Mouse (Mus musculus): ENCODE results near the gene Daglb. TPM values are rescaled to one million over a fixed set of nuclear protein-coding genes. Genes with fewer than 3 reads are reported as not detected.

Daglb gene
- polyA plus RNA-seq, 1 experiment from 2014 or later = 21.7 TPM

GRCm38 (mm10) chr5:143505056-143505455 is 40.7 kb downstream of the Daglb start:
- H3K4me3 ChIP-seq (ENCODE audit: low read depth, low read length) = no peak overlapping the region
- H3K9ac ChIP-seq (replicated peaks; ENCODE audit: low read depth, low read length) = no peak overlapping the region
- H3K9me3 ChIP-seq (ENCODE audit: control insufficient read depth, low read length) = no peaks in the 10 kb centered on the region
- no peak overlapping the region for H3K27ac ChIP-seq (ENCODE audit: low read depth, low read length)
- 89% methylated on average over 8 of the region's 8 CpGs for WGBS
- ATAC-seq (ENCODE audit: low read depth) = no peak
- H3K4me1 ChIP-seq (ENCODE audit: control insufficient read depth, insufficient read depth, low read length) = no peaks in the 10 kb centered on the region
- H3K4me2 ChIP-seq (ENCODE audit: low read depth, low read length) = no peak overlapping the region
- no peaks in the 10 kb centered on the region for H3K27me3 ChIP-seq (ENCODE audit: control insufficient read depth, insufficient read depth, low read length)
- peaks cover 29% of the 10 kb centered on the region for H3K36me3 ChIP-seq (ENCODE audit: control insufficient read depth, insufficient read depth, low read length)

- WGBS = 92% methylated on average over 7 of the region's 7 CpGs
- Histone ChIP-seq H3K4me1 (ENCODE audit: control insufficient read depth, insufficient read depth, low read length) (no peaks in the 10 kb centered on the region), H3K9ac (replicated peaks; ENCODE audit: low read depth, low read length) (no peak overlapping the region), H3K36me3 (ENCODE audit: control insufficient read depth, insufficient read depth, low read length) (peaks cover 29% of the 10 kb centered on the region), H3K4me3 (ENCODE audit: low read depth, low read length) (no peak overlapping the region), H3K27ac (ENCODE audit: low read depth, low read length) (no peak overlapping the region), H3K4me2 (ENCODE audit: low read depth, low read length) (no peak overlapping the region), H3K9me3 (ENCODE audit: control insufficient read depth, low read length) (no peaks in the 10 kb centered on the region), H3K27me3 (ENCODE audit: control insufficient read depth, insufficient read depth, low read length) (no peaks in the 10 kb centered on the region)
- ATAC-seq (ENCODE audit: low read depth) = no peak
Measured at GRCm38 (mm10) chr5:143505545-143505944, 41.2 kb downstream of the Daglb start.

GRCm38 (mm10) chr5:143509294-143509693 is 44.9 kb downstream of the Daglb start:
- no peak for ATAC-seq (ENCODE audit: low read depth)
- H3K27ac ChIP-seq (ENCODE audit: low read depth, low read length) = no peak overlapping the region
- H3K4me1 ChIP-seq (ENCODE audit: control insufficient read depth, insufficient read depth, low read length) = no peaks in the 10 kb centered on the region
- WGBS = 85% methylated on average over 9 of the region's 9 CpGs
- H3K36me3 ChIP-seq (ENCODE audit: control insufficient read depth, insufficient read depth, low read length) = peaks cover 18% of the 10 kb centered on the region
- H3K4me3 ChIP-seq (ENCODE audit: low read depth, low read length) = no peak overlapping the region
- no peaks in the 10 kb centered on the region for H3K27me3 ChIP-seq (ENCODE audit: control insufficient read depth, insufficient read depth, low read length)
- H3K4me2 ChIP-seq (ENCODE audit: low read depth, low read length) = no peak overlapping the region
- H3K9me3 ChIP-seq (ENCODE audit: control insufficient read depth, low read length) = no peaks in the 10 kb centered on the region
- H3K9ac ChIP-seq (replicated peaks; ENCODE audit: low read depth, low read length) = no peak overlapping the region

- WGBS = 89% methylated on average over 11 of the region's 11 CpGs
- Histone ChIP-seq H3K4me3 (ENCODE audit: low read depth, low read length) (no peak overlapping the region), H3K4me2 (ENCODE audit: low read depth, low read length) (no peak overlapping the region), H3K27ac (ENCODE audit: low read depth, low read length) (no peak overlapping the region), H3K36me3 (ENCODE audit: control insufficient read depth, insufficient read depth, low read length) (peaks cover 16% of the 10 kb centered on the region), H3K27me3 (ENCODE audit: control insufficient read depth, insufficient read depth, low read length) (no peaks in the 10 kb centered on the region), H3K9ac (replicated peaks; ENCODE audit: low read depth, low read length) (no peak overlapping the region), H3K9me3 (ENCODE audit: control insufficient read depth, low read length) (no peaks in the 10 kb centered on the region), H3K4me1 (ENCODE audit: control insufficient read depth, insufficient read depth, low read length) (no peaks in the 10 kb centered on the region)
- no peak for ATAC-seq (ENCODE audit: low read depth)
Measured at GRCm38 (mm10) chr5:143509737-143510136, 45.4 kb downstream of the Daglb start.

GRCm38 (mm10) chr5:143511577-143511976 is 47.2 kb downstream of the Daglb start:
- H3K27ac ChIP-seq (ENCODE audit: low read depth, low read length) = no peak overlapping the region

GRCm38 (mm10) chr5:143512305-143512704 is 47.9 kb downstream of the Daglb start:
- Histone ChIP-seq H3K9me3 (ENCODE audit: control insufficient read depth, low read length) (no peaks in the 10 kb centered on the region), H3K4me2 (ENCODE audit: low read depth, low read length) (no peak overlapping the region), H3K27me3 (ENCODE audit: control insufficient read depth, insufficient read depth, low read length) (no peaks in the 10 kb centered on the region), H3K9ac (replicated peaks; ENCODE audit: low read depth, low read length) (no peak overlapping the region), H3K36me3 (ENCODE audit: control insufficient read depth, insufficient read depth, low read length) (peaks cover 22% of the 10 kb centered on the region), H3K4me3 (ENCODE audit: low read depth, low read length) (no peak overlapping the region), H3K4me1 (ENCODE audit: control insufficient read depth, insufficient read depth, low read length) (no peaks in the 10 kb centered on the region), H3K27ac (ENCODE audit: low read depth, low read length) (no peak overlapping the region)
- ATAC-seq (ENCODE audit: low read depth) = no peak
- WGBS = 95% methylated on average over 4 of the region's 4 CpGs

More at GRCm38 (mm10) chr5:143511577-143511976, 47.2 kb downstream of the Daglb start:
- Histone ChIP-seq H3K27me3 (ENCODE audit: control insufficient read depth, insufficient read depth, low read length) (no peaks in the 10 kb centered on the region), H3K4me3 (ENCODE audit: low read depth, low read length) (no peak overlapping the region), H3K9ac (replicated peaks; ENCODE audit: low read depth, low read length) (no peak overlapping the region), H3K9me3 (ENCODE audit: control insufficient read depth, low read length) (no peaks in the 10 kb centered on the region), H3K4me1 (ENCODE audit: control insufficient read depth, insufficient read depth, low read length) (no peaks in the 10 kb centered on the region), H3K36me3 (ENCODE audit: control insufficient read depth, insufficient read depth, low read length) (peaks cover 21% of the 10 kb centered on the region), H3K4me2 (ENCODE audit: low read depth, low read length) (no peak overlapping the region)
- ATAC-seq (ENCODE audit: low read depth) = no peak
- WGBS = 87% methylated on average over 4 of the region's 4 CpGs

GRCm38 (mm10) chr5:143514878-143515277 is 50.5 kb downstream of the Daglb start:
- no peak overlapping the region for H3K9ac ChIP-seq (replicated peaks; ENCODE audit: low read depth, low read length)
- no peaks in the 10 kb centered on the region for H3K9me3 ChIP-seq (ENCODE audit: control insufficient read depth, low read length)
- no peak overlapping the region for H3K4me2 ChIP-seq (ENCODE audit: low read depth, low read length)
- no peak for ATAC-seq (ENCODE audit: low read depth)
- H3K36me3 ChIP-seq (ENCODE audit: control insufficient read depth, insufficient read depth, low read length) = peaks cover 22% of the 10 kb centered on the region
- no peak overlapping the region for H3K4me3 ChIP-seq (ENCODE audit: low read depth, low read length)
- WGBS = 93% methylated on average over 5 of the region's 5 CpGs
- no peaks in the 10 kb centered on the region for H3K27me3 ChIP-seq (ENCODE audit: control insufficient read depth, insufficient read depth, low read length)
- no peak overlapping the region for H3K27ac ChIP-seq (ENCODE audit: low read depth, low read length)
- no peaks in the 10 kb centered on the region for H3K4me1 ChIP-seq (ENCODE audit: control insufficient read depth, insufficient read depth, low read length)

- no peak overlapping the region for H3K4me3 ChIP-seq (ENCODE audit: low read depth, low read length)
- whole genome bisulfite sequencing = 90% methylated on average over 11 of the region's 11 CpGs
- no peak overlapping the region for H3K27ac ChIP-seq (ENCODE audit: low read depth, low read length)
- 0 out of 2 replicates have a peak, but pooled peaks cover 3% of the 10 kb centered on the region for H3K4me1 ChIP-seq (ENCODE audit: control insufficient read depth, insufficient read depth, low read length)
- no peaks in the 10 kb centered on the region for H3K9me3 ChIP-seq (ENCODE audit: control insufficient read depth, low read length)
- H3K36me3 ChIP-seq (ENCODE audit: control insufficient read depth, insufficient read depth, low read length) = peaks cover 18% of the 10 kb centered on the region
- no peak for ATAC-seq (ENCODE audit: low read depth)
- no peak overlapping the region for H3K4me2 ChIP-seq (ENCODE audit: low read depth, low read length)
- H3K9ac ChIP-seq (replicated peaks; ENCODE audit: low read depth, low read length) = no peak overlapping the region
- H3K27me3 ChIP-seq (ENCODE audit: control insufficient read depth, insufficient read depth, low read length) = no peaks in the 10 kb centered on the region
Measured at GRCm38 (mm10) chr5:143517005-143517404, 52.6 kb downstream of the Daglb start.

- H3K9me3 ChIP-seq (ENCODE audit: control insufficient read depth, low read length) = no peaks in the 10 kb centered on the region
- no peak overlapping the region for H3K27ac ChIP-seq (ENCODE audit: low read depth, low read length)
- ATAC-seq (ENCODE audit: low read depth) = no peak
- H3K4me3 ChIP-seq (ENCODE audit: low read depth, low read length) = no peak overlapping the region
- WGBS = 83% methylated on average over 6 of the region's 6 CpGs
- 0 out of 2 replicates have a peak, but pooled peaks cover 3% of the 10 kb centered on the region for H3K4me1 ChIP-seq (ENCODE audit: control insufficient read depth, insufficient read depth, low read length)
- no peak overlapping the region for H3K9ac ChIP-seq (replicated peaks; ENCODE audit: low read depth, low read length)
- H3K36me3 ChIP-seq (ENCODE audit: control insufficient read depth, insufficient read depth, low read length) = peaks cover 17% of the 10 kb centered on the region
- H3K4me2 ChIP-seq (ENCODE audit: low read depth, low read length) = no peak overlapping the region
- H3K27me3 ChIP-seq (ENCODE audit: control insufficient read depth, insufficient read depth, low read length) = no peaks in the 10 kb centered on the region
Measured at GRCm38 (mm10) chr5:143517436-143517835, 53.1 kb downstream of the Daglb start.
